Mouse (Mus musculus): ENCODE data around the gene Uba7.

DNA sequence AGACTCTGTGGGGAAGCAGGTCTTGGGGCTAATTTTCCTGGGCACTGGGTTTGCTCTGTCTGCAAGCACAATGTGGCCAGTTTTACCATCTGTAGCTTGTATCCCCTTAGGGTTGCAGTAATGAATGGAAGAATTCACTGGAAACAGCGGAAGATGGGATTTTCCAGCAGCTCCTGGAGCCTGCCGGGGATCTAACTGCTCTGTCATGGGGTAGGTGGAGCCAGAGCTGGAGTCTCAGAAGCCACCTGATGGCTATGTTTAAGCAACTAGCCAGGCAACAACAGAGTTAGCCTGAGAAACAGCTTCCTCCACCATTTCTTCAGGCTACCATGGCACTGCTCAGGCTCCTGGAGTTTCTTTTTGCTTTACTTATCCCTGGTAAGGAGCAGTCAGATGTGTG, 16.9 kb downstream of the Uba7 start, which contains the start of gene Cdhr4:
- TF ChIP-seq EP300 (IDR thresholded peaks at IDR 0.05) (no peak), CTCF (IDR thresholded peaks at IDR 0.05) (no peak)
